ENCODE assay signal across 35 mouse cellular contexts in the genomic region with DNA sequence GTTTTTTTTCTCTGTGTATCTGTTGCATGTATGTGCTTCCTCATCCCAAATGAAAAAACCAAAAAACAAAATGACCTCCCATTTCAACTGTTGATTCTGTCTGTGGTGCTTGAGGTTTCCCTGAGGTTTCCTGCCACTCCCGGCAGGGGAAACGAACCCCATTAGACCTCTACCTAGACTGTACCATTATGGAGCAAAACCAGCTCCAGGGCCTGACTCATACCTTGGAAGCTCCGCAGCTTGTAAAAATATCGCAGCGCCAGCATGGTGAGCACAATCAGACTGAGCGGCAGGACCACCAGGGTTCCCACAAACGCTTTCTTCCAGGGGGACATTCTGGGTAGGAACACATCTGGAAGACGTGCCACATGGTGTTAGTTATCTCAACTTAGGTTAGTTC. TPM values are rescaled to one million over a fixed set of nuclear protein-coding genes. Genes with fewer than 3 reads are reported as not detected.
DNase-seq lines count a peak whose midpoint lies in the region; ATAC-seq and TF ChIP-seq lines count a peak whose summit lies in the region.
"Had no signal": no experiment of that assay in that cellular context is flagged by ENCODE, and none has a peak within 500 bp of the region (broad histone marks: within the 10 kb centered on the region; RNA-seq: fewer than 3 reads in every experiment).

No protein-coding gene starts in this region.

- peak; percentile 96 for DNase-seq in 416B (ENCODE audit: low read depth)
- no peak for DNase-seq in CH12.LX (ENCODE audit: extremely low read depth)
- peak; percentile 12 to 35 for DNase-seq in natural killer cell, adult 2 months (ENCODE audit: low spot score in 2 of 2)
- DNase-seq in layer of hippocampus, adult 11-12 months (ENCODE audit: low spot score) = no peak
- DNase-seq in urinary bladder, adult 18-20 months (ENCODE audit: low spot score in 2 of 2) = no peak
- DNase-seq in gastrocnemius, postnatal 14 days = no peak
- DNase-seq: adrenal gland, postnatal 36 days; cerebellum, adult 11-12 months; cerebellum, postnatal 14 days; embryo, embryonic 11 days; kidney, adult 18-20 months; liver; lung, postnatal 4 days; right cerebral cortex, postnatal 14 days had no signal

- H3K4me3 ChIP-seq in CH12.LX (replicated peaks in 1 of 3; ENCODE audit: low read depth in 2 of 3, low read length in 2 of 3, poor library complexity in 1 of 3) = no peak overlapping the region
- H3K4me3 ChIP-seq: embryonic facial prominence, embryonic 13.5 days; erythroblast, embryonic 14.5 days; forebrain, embryonic 13.5 days; heart, embryonic 10.5 days; hindbrain, embryonic 10.5 days; limb, embryonic 10.5 days; liver, embryonic 15.5 days; midbrain, embryonic 12.5 days had no signal

- H3K4me2 ChIP-seq in CH12.LX (ENCODE audit: insufficient read depth, low read depth, poor library complexity, severe bottlenecking) = peak overlapping the region; percentile 53; the same call in 1 of the 2 replicates
- H3K4me2 ChIP-seq: embryonic facial prominence, embryonic 13.5 days; forebrain, embryonic 13.5 days; liver, embryonic 15.5 days; midbrain, embryonic 12.5 days had no signal

- H3K9ac ChIP-seq in CH12.LX (ENCODE audit: insufficient read depth, low read depth) = no peak overlapping the region
- H3K9ac ChIP-seq: embryonic facial prominence, embryonic 13.5 days; forebrain, embryonic 13.5 days; liver, embryonic 15.5 days; midbrain, embryonic 12.5 days had no signal

- H3K27ac ChIP-seq in CH12.LX (ENCODE audit: insufficient read depth, low read depth) = no peak overlapping the region
- H3K27ac ChIP-seq: embryonic facial prominence, embryonic 13.5 days; forebrain, embryonic 13.5 days; heart, embryonic 10.5 days; hindbrain, embryonic 10.5 days; kidney, postnatal 0 days; limb, embryonic 10.5 days; liver, embryonic 15.5 days; midbrain, embryonic 12.5 days had no signal

- H3K36me3 ChIP-seq in CH12.LX (replicated peaks in 1 of 2; ENCODE audit: control insufficient read depth in 1 of 2, insufficient read depth in 1 of 2, low read length in 1 of 2) = no peaks in the 10 kb centered on the region
- H3K36me3 ChIP-seq: embryonic facial prominence, embryonic 13.5 days; heart, embryonic 10.5 days; hindbrain, embryonic 10.5 days; limb, embryonic 10.5 days; liver, embryonic 15.5 days; midbrain, embryonic 12.5 days had no signal

- peak; percentile 86 to 91 for ATAC-seq in hematopoietic stem cell, adult 5-6 weeks (replicated peaks in 1 of 2; ENCODE audit: insufficient read depth in 1 of 2, low FRiP score in 2 of 2, low TSS enrichment in 1 of 2, low read depth in 1 of 2, poor library complexity in 2 of 2, severe bottlenecking in 2 of 2)
- ATAC-seq: forebrain, embryonic 13.5 days; hindbrain, embryonic 16.5 days had no signal

- H3K27me3 ChIP-seq in CH12.LX (replicated peaks) = no peaks in the 10 kb centered on the region
- H3K27me3 ChIP-seq: liver, embryonic 15.5 days had no signal

- no peaks in the 10 kb centered on the region for H3K9me3 ChIP-seq in CH12.LX (replicated peaks; ENCODE audit: low read length)
- H3K9me3 ChIP-seq: embryonic facial prominence, embryonic 13.5 days; forebrain, embryonic 13.5 days; heart, embryonic 10.5 days; hindbrain, embryonic 10.5 days; limb, embryonic 10.5 days; liver, embryonic 15.5 days; midbrain, embryonic 12.5 days had no signal

- TF ChIP-seq POLR2A in CH12.LX (IDR thresholded peaks at IDR 0.05; ENCODE audit: low read depth, low read length) = no peak

- dilution Hi-C loops in CH12.LX (cut with MboI; ENCODE audit: extremely low pct_ligation_motif_present, extremely low pct_unique_long_range_greater_than_20kb, low sequenced_read_pairs) = no loop called here

- TF ChIP-seq CTCF in CH12.LX (conservative IDR thresholded peaks at IDR 0.05 in 1 of 2, IDR thresholded peaks at IDR 0.05 in 1 of 2; ENCODE audit: low read depth in 2 of 2, low read length in 2 of 2) = no peak

- TF ChIP-seq EP300 in CH12.LX (IDR thresholded peaks at IDR 0.05; ENCODE audit: low read length) = no peak

- H3K79me2 ChIP-seq in CH12.LX (replicated peaks; ENCODE audit: control insufficient read depth, extremely low read depth, insufficient read depth, poor library complexity, severe bottlenecking) = no peaks in the 10 kb centered on the region

- intact Hi-C loops in gastrocnemius, postnatal 14 days (cut with DNase I; ENCODE audit: low total_unique reads) = no loop called here

- no peak for TF ChIP-seq RAD21 in CH12.LX (IDR thresholded peaks at IDR 0.05; ENCODE audit: low read depth, low read length)

- 0 out of 4 replicates have a peak, but pooled peaks cover 0 to 3% of the 10 kb centered on the region in 2 experiments for H3K4me1 ChIP-seq in CH12.LX (ENCODE audit: control insufficient read depth in 1 of 2, insufficient read depth in 2 of 2)
- H3K4me1 ChIP-seq: embryonic facial prominence, embryonic 13.5 days; forebrain, embryonic 13.5 days; midbrain, embryonic 12.5 days had no signal

- in situ Hi-C loops in CH12.LX (cut with MboI; ENCODE audit: low pct_ligation_motif_present, low pct_unique_long_range_greater_than_20kb, low sequenced_read_pairs) = loop anchor here (25.0 kb wide), 1 partner anchor 237 kb away; a partner anchor contains a TSS

TF ChIP-seq in CH12.LX, 34 proteins besides CTCF, POLR2A, EP300 and RAD21:
- TF ChIP-seq CHD1 (IDR thresholded peaks at IDR 0.05; ENCODE audit: low read depth, low read length) = no peak
- TF ChIP-seq ZNF384 (IDR thresholded peaks at IDR 0.05; ENCODE audit: low read depth, low read length) = peak; percentile 58
- TF ChIP-seq IRF4 (IDR thresholded peaks at IDR 0.05; ENCODE audit: low read depth, low read length) = no peak
- no peak for TF ChIP-seq MEF2A (IDR thresholded peaks at IDR 0.05; ENCODE audit: borderline replicate concordance, low read depth, low read length)

RNA-seq across cellular contexts. Expression of a gene that starts 11.6 kb away (rescaled TPM):
- 0.17 and 0.34 TPM in 2 replicates for total RNA-seq in CH12.LX (2012; rRNA removed)
- not detected in 2 replicates for total RNA-seq in CH12.LX (2014; rRNA removed)
- 0.04 and 0.20 TPM in 2 replicates for polyA plus RNA-seq in CH12.LX (2012; ENCODE audit: insufficient read length, low read depth)
- 6.8 and 8.8 TPM in 2 replicates for total RNA-seq in hematopoietic stem cell, adult 5-6 weeks (2017)
- total RNA-seq in gastrocnemius, postnatal 14 days (2021) = 1 to 10 TPM; 4.8 to 9.0 TPM
- polyA plus RNA-seq: C2C12; erythroblast, embryonic 14.5 days; hindbrain, embryonic 10.5 days; midbrain, embryonic 12.5 days had no signal

RNA-seq across cellular contexts. Expression of a gene that starts 21.2 kb away (rescaled TPM):
- total RNA-seq in CH12.LX (2012; rRNA removed) (not detected in 2 replicates), CH12.LX (2014; rRNA removed) (not detected in 2 replicates)
- not detected in 2 replicates for polyA plus RNA-seq in CH12.LX (2012; ENCODE audit: insufficient read length, low read depth)
- total RNA-seq in hematopoietic stem cell, adult 5-6 weeks (2017) = not detected in 2 replicates
- not detected for total RNA-seq in gastrocnemius, postnatal 14 days (2021)
- total RNA-seq: adrenal gland, postnatal 36 days; gastrocnemius, adult 18-20 months; gastrocnemius, postnatal 4 days; layer of hippocampus, postnatal 10 days; left cerebral cortex, adult 8-10 months had no signal
- polyA plus RNA-seq: C2C12; embryonic facial prominence, embryonic 13.5 days; erythroblast, embryonic 14.5 days; forebrain, embryonic 13.5 days; heart, embryonic 10.5 days; heart, embryonic 16.5 days; hindbrain, embryonic 10.5 days; hindbrain, embryonic 16.5 days; kidney, postnatal 0 days; large intestine, adult 2 months; limb, embryonic 10.5 days; liver, embryonic 15.5 days; lung, embryonic 16.5 days; midbrain, embryonic 12.5 days; spleen, adult 2 months; testis, adult 2 months had no signal

RNA-seq across cellular contexts. Expression of a gene that starts 27.7 kb away (rescaled TPM):
- total RNA-seq in CH12.LX (2012; rRNA removed) = 21.3 and 22.6 TPM in 2 replicates
- total RNA-seq in CH12.LX (2014; rRNA removed) = 38.7 and 48.8 TPM in 2 replicates
- polyA plus RNA-seq in CH12.LX (2012; ENCODE audit: insufficient read length, low read depth) = 23.2 and 25.3 TPM in 2 replicates
- total RNA-seq in hematopoietic stem cell, adult 5-6 weeks (2017) = 144 and 155 TPM in 2 replicates
- 10 to 100 TPM; 16.5 to 18.1 TPM for total RNA-seq in gastrocnemius, postnatal 14 days (2021)

RNA-seq across cellular contexts. Expression of a gene that starts 33.3 kb away (rescaled TPM):
- total RNA-seq in CH12.LX (2012; rRNA removed) (not detected in 2 replicates), CH12.LX (2014; rRNA removed) (not detected in 2 replicates)
- not detected in 2 replicates for polyA plus RNA-seq in CH12.LX (2012; ENCODE audit: insufficient read length, low read depth)
- not detected in 2 replicates for total RNA-seq in hematopoietic stem cell, adult 5-6 weeks (2017)
- not detected for total RNA-seq in gastrocnemius, postnatal 14 days (2021)
- total RNA-seq: adrenal gland, postnatal 36 days; gastrocnemius, adult 18-20 months; gastrocnemius, postnatal 4 days; layer of hippocampus, postnatal 10 days; left cerebral cortex, adult 8-10 months had no signal
- polyA plus RNA-seq: C2C12; embryonic facial prominence, embryonic 13.5 days; erythroblast, embryonic 14.5 days; forebrain, embryonic 13.5 days; heart, embryonic 10.5 days; heart, embryonic 16.5 days; hindbrain, embryonic 10.5 days; hindbrain, embryonic 16.5 days; kidney, postnatal 0 days; large intestine, adult 2 months; limb, embryonic 10.5 days; liver, embryonic 15.5 days; lung, embryonic 16.5 days; midbrain, embryonic 12.5 days; spleen, adult 2 months; testis, adult 2 months had no signal

Comparison
In these comparisons a context has a peak if more than half of its experiments do, and no peak if none do; other contexts are left out.
1. DNase-seq: peak in 416B (single experiment) and natural killer cell, adult 2 months (2 of 2); none in CH12.LX (single experiment), layer of hippocampus, adult 11-12 months (single experiment), urinary bladder, adult 18-20 months (0 of 2) and gastrocnemius, postnatal 14 days (single experiment).